Mouse (Mus musculus) embryonic facial prominence, embryonic 10.5 days (tissue): ENCODE data around the gene Retnla. TPM values are rescaled to one million over a fixed set of nuclear protein-coding genes. Genes with fewer than 3 reads are reported as not detected.

Experiments used
- DNase-seq: peaks from one replicate; pipeline ENCODE4 v3.0.0-alpha.2; 2017; ENCODE audit warnings: low spot score
- H3K27ac ChIP-seq: fragments of 300-500 bp; sonication (generic); replicated peaks from 2 replicates; pipeline ENCODE4 v1.5.1; 2016; ENCODE audit warnings: mild to moderate bottlenecking
- H3K27me3 ChIP-seq: fragments of 300-500 bp; sonication (generic); replicated peaks from 2 replicates; pipeline ENCODE4 v1.6.1; 2016; ENCODE audit warnings: low read depth, mild to moderate bottlenecking; ENCODE audit not compliant: poor library complexity, severe bottlenecking
- H3K36me3 ChIP-seq: fragments of 300-500 bp; sonication (generic); replicated peaks from 2 replicates; pipeline ENCODE4 v1.6.1; 2016; ENCODE audit warnings: mild to moderate bottlenecking, moderate library complexity
- H3K4me1 ChIP-seq: fragments of 300-500 bp; sonication (generic); 2 replicates; pipeline ENCODE4 v1.6.1; 2016
- H3K4me3 ChIP-seq: fragments of 300-500 bp; sonication (generic); 2 replicates; pipeline ENCODE4 v1.5.1; 2016; ENCODE audit warnings: mild to moderate bottlenecking, moderate library complexity
- H3K9me3 ChIP-seq: fragments of 300-500 bp; sonication (generic); 2 replicates; pipeline ENCODE4 v1.6.1; 2016; ENCODE audit warnings: mild to moderate bottlenecking
- WGBS: fragments of 180-500 bp; shearing (Covaris S2); methylation state at CpG from one replicate; pipeline ENCODE4 v1.1.7; 2016; 5-methylcytosine and 5-hydroxymethylcytosine counted together
- polyA plus RNA-seq: library from polyadenylated mRNA; unstranded; fragments of >200 nt; fragmentation: Nextera tagmentation; extraction: Ambion mirVana; gene quantifications from 2 replicates; pipeline ENCODE4 v1.2.1, GENCODE M21; 2016

The Retnla gene
- not detected in 2 replicates for polyA plus RNA-seq

GRCm38 (mm10) chr16:48842266-48842665 lies at the start of gene Retnla:
Gene Retnla (plus strand): TSS chr16:48842551.
- no peak within 1 kb of the TSS for H3K4me3 ChIP-seq
- no peak within 1 kb of the TSS for H3K27ac ChIP-seq
- H3K4me1 ChIP-seq: no peaks in the 10 kb centered on the region
- DNase-seq: no peak
- no peaks in the 10 kb centered on the region for H3K36me3 ChIP-seq
- no peaks in the 10 kb centered on the region for H3K9me3 ChIP-seq
- 78% methylated on average over 3 of the region's 3 CpGs for WGBS
- no peaks in the 10 kb centered on the region for H3K27me3 ChIP-seq

DNA sequence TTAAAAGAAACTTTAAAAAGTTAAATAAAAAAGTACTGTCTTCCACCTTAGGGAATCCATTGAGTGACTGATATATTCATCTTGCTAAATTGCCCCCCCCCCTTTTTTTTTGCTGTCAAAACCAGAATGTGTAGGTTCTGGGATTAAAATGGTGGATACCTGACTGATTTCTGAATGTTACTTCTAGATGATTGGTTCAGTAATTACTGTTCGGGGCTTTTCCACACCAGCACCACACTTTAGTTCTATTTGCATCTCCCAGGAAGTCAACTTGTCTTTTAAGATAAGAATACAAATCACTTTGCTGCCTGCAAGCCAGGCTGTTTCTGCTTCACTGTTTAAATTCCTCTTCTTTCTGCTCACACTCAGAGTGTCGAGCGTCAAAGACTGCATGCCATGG lies 44.1 kb upstream of the Retnla start:
- Histone ChIP-seq H3K36me3 (no peaks in the 10 kb centered on the region), H3K27me3 (no peaks in the 10 kb centered on the region), H3K27ac (no peak overlapping the region), H3K4me1 (no peaks in the 10 kb centered on the region), H3K4me3 (no peak overlapping the region), H3K9me3 (no peaks in the 10 kb centered on the region)
- DNase-seq: no peak
- WGBS: 87% methylated on average over 3 of the region's 3 CpGs

DNA sequence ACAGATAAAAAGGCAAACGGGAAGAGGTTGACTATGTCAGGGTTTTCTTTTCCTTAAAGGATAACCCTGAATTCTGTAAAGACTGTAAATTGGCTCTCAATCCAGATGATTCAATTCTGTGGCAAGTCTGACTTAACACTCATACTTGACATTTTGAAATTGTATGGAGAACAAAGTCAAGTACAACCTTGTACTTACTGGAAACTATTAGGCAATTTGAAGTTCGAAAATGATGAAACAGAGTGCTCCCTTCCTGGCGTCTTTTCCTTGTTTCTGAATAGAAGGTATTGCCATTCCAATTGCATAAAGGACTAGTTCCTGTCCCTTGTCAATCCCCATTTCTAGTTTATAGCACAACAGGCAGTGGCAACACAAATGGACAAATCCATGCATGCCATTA lies 42.9 kb upstream of the Retnla start:
- no peak for DNase-seq
- Histone ChIP-seq H3K36me3 (no peaks in the 10 kb centered on the region), H3K4me1 (no peaks in the 10 kb centered on the region), H3K9me3 (no peaks in the 10 kb centered on the region), H3K4me3 (no peak overlapping the region), H3K27me3 (no peaks in the 10 kb centered on the region), H3K27ac (no peak overlapping the region)
- 86% methylated on average over 3 of the region's 3 CpGs for WGBS

DNA sequence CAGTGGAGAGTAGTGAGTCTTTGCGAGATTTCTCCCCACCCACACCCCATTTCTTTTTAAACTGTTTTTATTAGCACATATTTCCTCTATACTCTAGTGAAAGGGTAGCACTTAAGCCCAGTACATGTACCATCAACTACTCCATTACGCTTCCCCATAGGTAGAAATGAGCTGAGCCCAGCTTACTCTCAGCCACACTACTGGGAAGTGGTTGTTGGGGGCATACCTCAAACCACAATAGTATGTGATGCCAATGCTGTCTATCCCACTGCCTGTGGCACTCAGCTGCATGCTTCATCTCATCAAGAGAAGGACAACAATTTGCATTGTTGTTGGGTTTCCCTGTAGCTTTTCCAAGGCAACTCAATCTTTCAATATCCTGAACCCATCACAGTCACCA lies 41.4 kb upstream of the Retnla start:
- no peak overlapping the region for H3K4me3 ChIP-seq
- H3K36me3 ChIP-seq: no peaks in the 10 kb centered on the region
- no peaks in the 10 kb centered on the region for H3K27me3 ChIP-seq
- WGBS: 92% methylated on average over 2 of the region's 2 CpGs
- no peak overlapping the region for H3K27ac ChIP-seq
- no peaks in the 10 kb centered on the region for H3K4me1 ChIP-seq
- no peaks in the 10 kb centered on the region for H3K9me3 ChIP-seq
- no peak for DNase-seq

DNA sequence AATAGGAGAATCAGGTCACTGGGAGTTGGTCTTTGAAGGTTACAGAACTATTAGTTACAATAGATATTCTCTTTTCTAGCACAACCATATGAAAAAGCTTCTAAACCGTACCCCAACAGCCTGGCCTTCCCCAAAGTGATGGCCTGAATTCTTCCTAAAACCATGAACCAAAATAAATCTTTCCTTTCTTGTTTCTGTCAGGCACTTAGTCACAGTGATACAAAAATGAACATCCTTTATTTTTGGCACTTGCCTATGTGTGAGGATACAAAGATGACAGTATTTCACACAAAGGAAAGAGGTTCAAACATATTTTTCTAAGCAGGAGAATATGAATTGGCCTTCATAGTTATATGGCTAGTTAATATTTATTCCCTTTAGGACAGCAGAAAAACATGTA lies 36.9 kb upstream of the Retnla start:
- 83% methylated on average over 1 of the region's 1 CpGs for WGBS

DNA sequence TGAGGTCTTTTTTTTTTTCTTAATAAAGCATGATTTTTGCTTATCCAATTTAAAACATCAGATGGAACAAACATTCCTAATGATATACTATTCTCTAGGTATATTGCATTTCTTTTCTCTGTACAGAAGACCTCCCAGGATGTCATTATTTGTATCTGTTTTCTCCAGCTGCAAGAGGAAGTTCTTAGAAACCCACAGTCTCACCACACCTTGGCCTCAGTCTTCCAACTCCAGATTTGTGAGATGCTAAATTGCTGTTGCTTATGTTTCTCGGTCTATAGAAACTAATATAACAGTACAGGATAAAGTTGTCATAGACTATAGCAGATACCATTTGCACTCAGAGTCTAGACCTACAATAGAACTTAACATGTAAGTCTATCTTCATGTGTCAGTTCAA lies 35.8 kb upstream of the Retnla start:
- WGBS: 88% methylated on average over 1 of the region's 1 CpGs
- H3K4me3 ChIP-seq: no peak overlapping the region
- H3K27me3 ChIP-seq: no peaks in the 10 kb centered on the region
- H3K4me1 ChIP-seq: no peaks in the 10 kb centered on the region
- no peak for DNase-seq
- no peaks in the 10 kb centered on the region for H3K9me3 ChIP-seq
- H3K36me3 ChIP-seq: no peaks in the 10 kb centered on the region
- no peak overlapping the region for H3K27ac ChIP-seq

More for the DNA sequence above, 36.9 kb upstream of the Retnla start:
- Histone ChIP-seq H3K9me3 (no peaks in the 10 kb centered on the region), H3K36me3 (no peaks in the 10 kb centered on the region), H3K27ac (no peak overlapping the region), H3K4me3 (no peak overlapping the region), H3K4me1 (no peaks in the 10 kb centered on the region), H3K27me3 (no peaks in the 10 kb centered on the region)
- no peak for DNase-seq

GRCm38 (mm10) chr16:48809374-48809773 lies 33.0 kb upstream of the Retnla start:
- no peak for DNase-seq
- Histone ChIP-seq H3K4me3 (no peak overlapping the region), H3K36me3 (no peaks in the 10 kb centered on the region), H3K27ac (no peak overlapping the region), H3K4me1 (no peaks in the 10 kb centered on the region), H3K27me3 (no peaks in the 10 kb centered on the region), H3K9me3 (no peaks in the 10 kb centered on the region)
- 61% methylated on average over 2 of the region's 2 CpGs for WGBS

DNA sequence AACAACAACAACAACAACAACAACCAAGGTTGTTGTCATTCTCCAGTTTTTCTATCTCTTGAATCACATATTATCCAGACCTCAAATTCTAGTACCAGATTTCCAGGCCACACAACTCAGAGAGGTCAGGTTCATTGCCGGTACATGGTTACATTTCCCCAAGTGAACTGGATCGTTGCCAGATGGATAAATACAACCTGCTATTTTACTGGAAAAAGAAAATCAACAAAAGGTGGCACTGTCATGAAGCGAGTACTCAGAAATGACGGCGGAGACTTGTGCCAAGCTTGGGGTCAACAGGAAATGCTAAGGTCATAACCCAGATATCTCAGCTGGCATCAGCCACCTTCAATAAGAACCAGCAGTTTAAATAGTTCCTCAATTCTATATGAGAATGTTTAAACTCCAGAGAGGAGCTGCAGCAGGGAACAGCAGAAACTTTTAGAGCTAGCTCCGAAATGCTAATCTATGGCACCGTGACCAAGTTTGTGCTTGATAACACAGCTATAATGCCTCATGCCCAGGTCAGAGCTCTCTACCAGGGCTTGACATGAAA lies 30.4 kb upstream of the Retnla start:
- H3K27me3 ChIP-seq: no peaks in the 10 kb centered on the region
- H3K4me1 ChIP-seq: no peaks in the 10 kb centered on the region
- no peak overlapping the region for H3K4me3 ChIP-seq
- WGBS: 63% methylated on average over 7 of the region's 7 CpGs
- no peaks in the 10 kb centered on the region for H3K36me3 ChIP-seq
- no peak overlapping the region for H3K27ac ChIP-seq
- no peaks in the 10 kb centered on the region for H3K9me3 ChIP-seq
- no peak for DNase-seq

DNA sequence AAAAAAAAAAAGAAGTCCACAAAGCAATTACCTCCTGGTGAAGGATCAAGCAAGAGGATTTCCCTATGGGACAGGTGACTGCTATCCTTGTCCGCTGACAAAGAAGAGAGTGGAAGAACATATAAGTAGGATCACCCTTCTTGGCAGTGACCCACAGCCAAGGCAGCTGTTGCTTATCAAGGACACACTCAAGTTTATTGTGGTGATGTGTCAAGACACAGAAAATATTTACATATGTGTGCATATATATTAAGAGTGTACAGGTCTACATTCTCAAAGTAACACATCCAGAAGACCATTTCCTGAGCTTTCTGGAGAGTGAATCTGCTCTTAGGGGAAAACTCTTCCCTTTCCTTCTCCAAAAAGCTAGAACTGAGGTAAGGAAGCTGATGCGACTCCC lies 25.7 kb upstream of the Retnla start, which contains the start of gene Retnlb:
Retnlb (plus strand) TSS at position 162 of the 400 bp plus-strand sequence.
- Histone ChIP-seq H3K27ac (no peak within 1 kb of the TSS), H3K4me1 (no peaks in the 10 kb centered on the region), H3K36me3 (no peaks in the 10 kb centered on the region), H3K9me3 (no peaks in the 10 kb centered on the region), H3K4me3 (no peak within 1 kb of the TSS), H3K27me3 (no peaks in the 10 kb centered on the region)
- 87% methylated on average over 2 of the region's 2 CpGs for WGBS
- no peak for DNase-seq

- Histone ChIP-seq H3K36me3 (no peaks in the 10 kb centered on the region), H3K9me3 (no peaks in the 10 kb centered on the region), H3K27me3 (no peaks in the 10 kb centered on the region), H3K4me1 (no peaks in the 10 kb centered on the region), H3K4me3 (no peak overlapping the region), H3K27ac (no peak overlapping the region)
- 92% methylated on average over 6 of the region's 6 CpGs for whole genome bisulfite sequencing
- no peak for DNase-seq
Observed at GRCm38 (mm10) chr16:48818524-48818923, 23.8 kb upstream of the Retnla start.

DNA sequence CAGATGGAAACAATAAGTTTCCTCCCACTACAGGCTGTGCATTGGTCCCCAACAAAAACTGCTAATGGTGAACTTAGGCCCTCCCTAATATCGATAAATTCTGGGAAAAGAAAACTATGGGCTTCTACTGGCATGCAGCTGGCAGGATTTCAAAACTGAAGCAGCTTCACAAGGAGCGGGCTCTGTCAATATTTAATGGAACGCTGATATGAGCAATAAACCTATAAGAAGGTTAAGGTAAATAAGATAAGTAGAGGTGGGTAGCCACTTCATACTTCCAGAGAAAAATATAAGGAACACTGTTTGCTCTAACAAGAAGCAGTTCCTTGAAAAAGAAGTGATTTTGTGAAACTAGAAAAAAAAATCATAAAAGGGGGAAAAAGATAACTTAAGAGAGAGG lies 15.9 kb upstream of the Retnla start:
- Histone ChIP-seq H3K36me3 (no peaks in the 10 kb centered on the region), H3K27me3 (no peaks in the 10 kb centered on the region), H3K27ac (no peak overlapping the region), H3K4me1 (no peaks in the 10 kb centered on the region), H3K4me3 (no peak overlapping the region), H3K9me3 (no peaks in the 10 kb centered on the region)
- DNase-seq: no peak
- WGBS: 93% methylated on average over 3 of the region's 3 CpGs

DNA sequence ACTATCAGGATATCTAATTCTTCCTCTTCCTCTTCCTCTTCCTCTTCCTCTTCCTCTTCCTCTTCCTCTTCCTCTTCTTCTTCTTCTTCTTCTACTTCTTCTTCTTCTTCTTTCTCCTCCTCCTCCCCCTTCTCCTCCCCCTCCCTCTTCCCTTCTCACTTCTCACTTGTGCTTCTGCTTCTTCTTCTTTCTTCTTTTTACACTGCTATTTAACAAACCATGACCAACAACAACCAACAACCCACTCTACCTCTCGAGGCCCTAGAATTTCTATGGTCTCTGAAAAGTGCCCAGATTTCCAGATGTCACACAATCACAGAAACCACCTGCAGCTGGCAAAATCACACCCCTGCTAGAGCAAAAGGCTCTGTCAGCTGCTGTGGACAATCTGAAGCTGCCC lies 14.7 kb upstream of the Retnla start:
- DNase-seq: no peak
- H3K27ac ChIP-seq: no peak overlapping the region
- H3K9me3 ChIP-seq: no peaks in the 10 kb centered on the region
- H3K36me3 ChIP-seq: no peaks in the 10 kb centered on the region
- H3K4me3 ChIP-seq: no peak overlapping the region
- 69% methylated on average over 1 of the region's 1 CpGs for WGBS
- H3K27me3 ChIP-seq: no peaks in the 10 kb centered on the region
- H3K4me1 ChIP-seq: no peaks in the 10 kb centered on the region

- H3K27ac ChIP-seq: no peak overlapping the region
- 89% methylated on average over 4 of the region's 4 CpGs for WGBS
- no peak for DNase-seq
Observed at GRCm38 (mm10) chr16:48829060-48829459, 13.3 kb upstream of the Retnla start.

DNA sequence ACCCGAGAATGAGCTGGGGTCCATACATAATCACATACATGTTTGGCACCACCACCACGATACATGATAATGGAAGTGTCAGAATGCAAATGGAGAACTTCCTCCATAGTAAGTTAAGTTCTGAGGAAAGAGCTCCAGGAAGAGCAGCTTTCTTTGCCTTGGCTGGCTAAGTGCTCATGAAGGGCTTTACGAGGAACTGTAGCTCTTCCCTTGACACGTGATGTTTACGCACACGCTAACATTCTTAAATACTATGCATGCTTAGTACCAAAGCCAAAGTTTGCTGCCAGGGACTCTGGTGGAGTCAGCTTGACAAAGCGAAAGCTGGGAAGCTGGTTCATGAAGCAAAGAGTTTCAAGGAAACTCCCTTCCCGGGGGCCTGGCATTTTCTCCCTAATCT lies 10.3 kb upstream of the Retnla start:
- DNase-seq: no peak
- H3K4me1 ChIP-seq: no peaks in the 10 kb centered on the region
- no peaks in the 10 kb centered on the region for H3K27me3 ChIP-seq
- no peaks in the 10 kb centered on the region for H3K9me3 ChIP-seq
- no peak overlapping the region for H3K27ac ChIP-seq
- 84% methylated on average over 8 of the region's 8 CpGs for WGBS
- H3K4me3 ChIP-seq: no peak overlapping the region
- no peaks in the 10 kb centered on the region for H3K36me3 ChIP-seq

More at GRCm38 (mm10) chr16:48829060-48829459, 13.3 kb upstream of the Retnla start:
- no peaks in the 10 kb centered on the region for H3K27me3 ChIP-seq
- H3K9me3 ChIP-seq: no peaks in the 10 kb centered on the region
- H3K36me3 ChIP-seq: no peaks in the 10 kb centered on the region
- H3K4me1 ChIP-seq: no peaks in the 10 kb centered on the region
- no peak overlapping the region for H3K4me3 ChIP-seq
